Mouse (Mus musculus) E14TG2a.4 (cell line): ENCODE results near the gene Kif5c.

Experiments
- CTCF ChIP-seq: conservative IDR thresholded peaks from 2 replicates; pipeline ENCODE4 v1.5.1; 2014; ENCODE audit warnings: low read length
- NANOG ChIP-seq: IDR thresholded peaks from 2 replicates; pipeline ENCODE4 v1.6.1; 2014; ENCODE audit warnings: borderline replicate concordance, low read length, mixed read lengths

GRCm38 (mm10) chr2:49771172-49771571, 152.1 kb downstream of the Kif5c start:
- TF ChIP-seq CTCF (no peak), NANOG (no peak)
